Mouse (Mus musculus): ENCODE results near the gene Fgd2. TPM values are rescaled to one million over a fixed set of nuclear protein-coding genes. Genes with fewer than 3 reads are reported as not detected.

Fgd2 gene
- polyA plus RNA-seq, 1 experiment: not detected

DNA sequence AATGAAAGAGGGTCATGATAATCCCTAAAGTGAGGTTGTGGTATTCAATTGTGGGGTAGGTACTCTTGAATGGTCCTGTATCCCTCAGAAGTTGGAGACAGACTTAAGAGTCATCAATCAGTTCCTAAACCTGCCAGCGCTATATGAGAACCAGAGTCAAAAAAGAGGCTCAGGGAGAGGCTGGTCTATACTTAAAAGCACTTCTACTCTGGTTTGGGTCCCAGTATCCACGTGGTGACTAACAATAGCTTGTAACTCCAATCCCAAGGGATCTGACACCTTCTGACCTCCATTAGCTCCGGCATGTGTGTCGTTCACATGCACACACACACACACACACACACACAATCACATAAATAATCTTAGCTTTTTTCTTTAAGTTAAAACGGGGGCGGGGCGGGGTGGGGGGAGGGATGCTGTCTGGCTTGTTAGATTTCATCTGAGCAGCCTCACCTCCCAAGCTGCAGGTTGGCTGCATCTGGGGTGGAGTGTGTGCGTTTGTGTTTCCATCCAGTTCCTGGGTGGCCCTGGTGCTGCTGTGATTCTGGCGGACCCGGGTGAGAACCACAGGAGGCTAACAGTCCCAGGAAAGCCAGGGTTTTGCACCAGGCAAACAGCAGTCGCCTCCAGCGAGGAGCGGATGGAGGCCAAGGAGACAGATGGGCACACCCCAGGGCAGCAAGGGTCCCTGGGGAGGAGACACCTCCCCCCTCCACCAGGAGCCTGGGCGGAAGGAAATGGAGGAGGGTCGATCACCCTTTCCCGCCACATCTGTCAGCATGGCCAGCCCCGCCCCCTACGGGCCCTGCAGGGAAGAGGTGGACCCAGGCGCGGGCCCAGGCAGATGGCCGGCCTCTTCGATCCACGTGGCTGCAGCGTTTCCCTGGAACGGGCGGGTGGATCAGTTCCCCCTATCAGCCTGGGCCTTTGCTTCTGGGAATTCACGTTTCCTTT, 37.0 kb downstream of the Fgd2 start:
- Histone ChIP-seq H3K27ac (ENCODE audit: insufficient read depth, low read depth, low read length) (no peak overlapping the region), H3K4me1 (ENCODE audit: control insufficient read depth, insufficient read depth, low read length) (peaks cover 9% of the 10 kb centered on the region), H3K4me3 (ENCODE audit: insufficient read depth, low read depth, low read length) (no peak overlapping the region)
- WGBS: 16% methylated on average over 27 of the region's 27 CpGs
- TF ChIP-seq CTCF (IDR thresholded peaks at IDR 0.05; ENCODE audit: insufficient read depth, low read depth, low read length) (no peak), POLR2A (IDR thresholded peaks at IDR 0.05; ENCODE audit: insufficient read depth, low read depth, low read length) (no peak)

DNA sequence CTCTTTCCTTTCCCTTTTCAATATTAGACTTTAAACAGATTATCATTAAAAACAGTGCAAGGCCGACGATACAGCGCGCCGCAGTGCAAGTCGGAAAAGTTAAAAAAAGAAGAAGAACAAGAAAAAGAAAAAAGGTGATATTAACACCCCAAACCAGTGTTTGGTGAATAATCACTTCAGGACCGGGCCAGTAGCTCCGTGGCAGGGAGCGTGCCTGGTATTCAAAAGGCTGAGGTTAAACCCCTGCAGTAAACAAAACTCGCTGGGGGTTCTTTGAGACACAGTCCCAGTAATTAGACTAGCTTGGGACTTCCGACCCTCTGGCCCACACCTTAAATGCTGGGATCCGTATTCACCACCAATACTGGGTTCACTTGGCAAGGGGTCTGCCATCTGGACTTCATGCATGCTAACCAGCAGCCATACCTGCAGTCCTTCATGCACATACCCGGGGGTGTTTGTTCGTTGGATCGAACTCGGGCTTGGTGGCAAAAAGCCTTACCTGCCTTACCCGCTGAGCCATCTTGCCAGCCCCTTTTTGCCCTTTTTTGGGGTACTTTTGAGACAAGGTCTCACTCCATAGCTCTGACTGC, 37.8 kb downstream of the Fgd2 start:
- 55% methylated on average over 17 of the region's 17 CpGs for WGBS
- H3K4me1 ChIP-seq (ENCODE audit: control insufficient read depth, insufficient read depth, low read length): peaks cover 9% of the 10 kb centered on the region
- TF ChIP-seq POLR2A (IDR thresholded peaks at IDR 0.05; ENCODE audit: insufficient read depth, low read depth, low read length): no peak
- H3K4me3 ChIP-seq (ENCODE audit: insufficient read depth, low read depth, low read length): no peak overlapping the region
- H3K27ac ChIP-seq (ENCODE audit: insufficient read depth, low read depth, low read length): no peak overlapping the region

GRCm38 (mm10) chr17:29399241-29399910, 38.7 kb downstream of the Fgd2 start:
- H3K27ac ChIP-seq (ENCODE audit: insufficient read depth, low read depth, low read length): no peak overlapping the region
- no peak overlapping the region for H3K4me3 ChIP-seq (ENCODE audit: insufficient read depth, low read depth, low read length)
- no peak for TF ChIP-seq CTCF (IDR thresholded peaks at IDR 0.05; ENCODE audit: insufficient read depth, low read depth, low read length)
- TF ChIP-seq POLR2A (IDR thresholded peaks at IDR 0.05; ENCODE audit: insufficient read depth, low read depth, low read length): no peak
- peaks cover 9% of the 10 kb centered on the region for H3K4me1 ChIP-seq (ENCODE audit: control insufficient read depth, insufficient read depth, low read length)
- 85% methylated on average over 14 of the region's 14 CpGs for WGBS

- TF ChIP-seq CTCF (IDR thresholded peaks at IDR 0.05; ENCODE audit: insufficient read depth, low read depth, low read length) (no peak), POLR2A (IDR thresholded peaks at IDR 0.05; ENCODE audit: insufficient read depth, low read depth, low read length) (no peak)
- no peak overlapping the region for H3K4me3 ChIP-seq (ENCODE audit: insufficient read depth, low read depth, low read length)
- peaks cover 9% of the 10 kb centered on the region for H3K4me1 ChIP-seq (ENCODE audit: control insufficient read depth, insufficient read depth, low read length)
- 80% methylated on average over 5 of the region's 5 CpGs for WGBS
- no peak overlapping the region for H3K27ac ChIP-seq (ENCODE audit: insufficient read depth, low read depth, low read length)
Measured at GRCm38 (mm10) chr17:29400044-29400443, 39.3 kb downstream of the Fgd2 start.

DNA sequence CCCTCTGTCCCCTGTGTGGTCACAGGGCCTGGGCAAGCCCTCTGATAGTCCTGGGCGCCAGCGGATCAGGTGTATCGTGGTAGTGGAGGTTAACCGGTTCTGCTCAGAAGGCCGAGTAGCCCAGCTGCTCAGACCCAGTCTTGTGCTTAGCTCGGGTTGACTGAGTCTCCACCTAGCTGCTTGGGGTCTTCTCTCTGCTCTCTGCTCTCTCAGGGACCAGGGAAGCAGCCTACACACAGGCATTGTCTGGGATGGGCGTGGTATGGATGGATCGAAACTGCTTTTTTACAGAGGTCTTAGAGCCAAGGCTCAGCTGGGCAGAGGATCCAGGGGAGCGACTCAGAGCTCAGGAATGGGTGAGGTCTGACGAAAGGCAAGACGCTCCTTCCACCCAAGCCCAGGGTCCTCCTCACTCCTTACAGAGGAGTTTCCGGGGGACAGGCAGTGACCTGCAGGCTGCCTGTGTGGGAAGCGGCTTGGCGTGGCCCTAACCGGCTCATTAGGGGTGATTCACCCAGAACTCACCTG, 41.1 kb downstream of the Fgd2 start:
- no peak overlapping the region for H3K4me3 ChIP-seq (ENCODE audit: insufficient read depth, low read depth, low read length)
- H3K27ac ChIP-seq (ENCODE audit: insufficient read depth, low read depth, low read length): no peak overlapping the region
- peaks cover 8% of the 10 kb centered on the region for H3K4me1 ChIP-seq (ENCODE audit: control insufficient read depth, insufficient read depth, low read length)
- no peak for TF ChIP-seq POLR2A (IDR thresholded peaks at IDR 0.05; ENCODE audit: insufficient read depth, low read depth, low read length)
- TF ChIP-seq CTCF (IDR thresholded peaks at IDR 0.05; ENCODE audit: insufficient read depth, low read depth, low read length): no peak
- WGBS: 84% methylated on average over 15 of the region's 15 CpGs

- Histone ChIP-seq H3K4me1 (ENCODE audit: control insufficient read depth, insufficient read depth, low read length) (peaks cover under 1% of the 10 kb centered on the region; the same call in 1 of the 2 replicates), H3K27ac (ENCODE audit: insufficient read depth, low read depth, low read length) (no peak overlapping the region), H3K4me3 (ENCODE audit: insufficient read depth, low read depth, low read length) (no peak overlapping the region)
- 89% methylated on average over 1 of the region's 1 CpGs for WGBS
- TF ChIP-seq CTCF (IDR thresholded peaks at IDR 0.05; ENCODE audit: insufficient read depth, low read depth, low read length) (no peak), POLR2A (IDR thresholded peaks at IDR 0.05; ENCODE audit: insufficient read depth, low read depth, low read length) (no peak)
Measured at GRCm38 (mm10) chr17:29403179-29403578, 42.5 kb downstream of the Fgd2 start.

DNA sequence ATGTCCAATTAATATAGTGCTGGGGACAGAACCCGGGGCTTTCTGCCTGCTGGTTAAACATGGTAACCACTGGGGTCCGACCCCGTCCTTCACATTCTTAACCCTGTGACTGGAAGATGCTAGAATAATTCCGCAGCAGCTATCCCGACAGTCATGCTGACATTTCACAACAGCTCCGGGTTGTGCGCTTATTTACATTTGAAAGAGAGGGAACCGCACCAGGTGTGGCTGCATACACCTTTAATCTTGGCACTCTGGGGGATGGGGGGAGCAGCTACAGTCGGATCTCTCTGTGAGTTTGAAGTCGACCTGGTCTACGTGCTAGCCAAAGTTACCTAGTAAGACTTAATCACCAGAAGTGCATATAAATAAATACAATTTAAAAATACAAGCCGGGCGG, 44.8 kb downstream of the Fgd2 start:
- Histone ChIP-seq H3K4me1 (ENCODE audit: control insufficient read depth, insufficient read depth, low read length) (no peaks in the 10 kb centered on the region; the same call in 1 of the 2 replicates), H3K4me3 (ENCODE audit: insufficient read depth, low read depth, low read length) (no peak overlapping the region), H3K27ac (ENCODE audit: insufficient read depth, low read depth, low read length) (no peak overlapping the region)
- WGBS: 67% methylated on average over 13 of the region's 13 CpGs
- TF ChIP-seq POLR2A (IDR thresholded peaks at IDR 0.05; ENCODE audit: insufficient read depth, low read depth, low read length) (no peak), CTCF (IDR thresholded peaks at IDR 0.05; ENCODE audit: insufficient read depth, low read depth, low read length) (no peak)

GRCm38 (mm10) chr17:29406077-29406476, 45.4 kb downstream of the Fgd2 start:
- Histone ChIP-seq H3K4me1 (ENCODE audit: control insufficient read depth, insufficient read depth, low read length) (no peaks in the 10 kb centered on the region; the same call in 1 of the 2 replicates), H3K27ac (ENCODE audit: insufficient read depth, low read depth, low read length) (no peak overlapping the region), H3K4me3 (ENCODE audit: insufficient read depth, low read depth, low read length) (no peak overlapping the region)
- 63% methylated on average over 6 of the region's 6 CpGs for WGBS
- TF ChIP-seq POLR2A (IDR thresholded peaks at IDR 0.05; ENCODE audit: insufficient read depth, low read depth, low read length) (no peak), CTCF (IDR thresholded peaks at IDR 0.05; ENCODE audit: insufficient read depth, low read depth, low read length) (no peak)
